Mouse (Mus musculus) CH12.LX (cell line): ENCODE results near the gene Npw. TPM values are rescaled to one million over a fixed set of nuclear protein-coding genes. Genes with fewer than 3 reads are reported as not detected.

Source experiments
- DNase-seq: peaks from one replicate; pipeline ENCODE4 v3.0.0-alpha.2; 2013; ENCODE audit errors: extremely low read depth
- H3K27ac ChIP-seq: 2 replicates; pipeline ENCODE4 v1.5.1; 2012; ENCODE audit warnings: low read depth, mild to moderate bottlenecking, control low read depth, moderate library complexity; ENCODE audit not compliant: insufficient read depth
- H3K27me3 ChIP-seq: replicated peaks from 2 replicates; pipeline ENCODE3; 2012; ENCODE audit warnings: inconsistent platforms
- H3K36me3 ChIP-seq, 2 experiments: replicated peaks in 1 of 2; 2 replicates each; pipeline versions ENCODE3 to v1.6.1; 2012; ENCODE audit warnings: inconsistent platforms in 1 of 2, low read length in 1 of 2, mild to moderate bottlenecking in 1 of 2, mixed read lengths in 1 of 2, moderate library complexity in 1 of 2; ENCODE audit not compliant: control insufficient read depth in 1 of 2, insufficient read depth in 1 of 2
- H3K4me1 ChIP-seq, 2 experiments: 2 replicates each; pipeline ENCODE4 v1.6.1; 2012; ENCODE audit warnings: inconsistent platforms in 1 of 2, moderate library complexity in 1 of 2; ENCODE audit not compliant: insufficient read depth in 2 of 2, control insufficient read depth in 1 of 2
- H3K4me2 ChIP-seq: 2 replicates; pipeline ENCODE4 v1.6.1; 2012; ENCODE audit warnings: low read depth, mild to moderate bottlenecking, control low read depth; ENCODE audit not compliant: poor library complexity, insufficient read depth, severe bottlenecking
- H3K4me3 ChIP-seq, 3 experiments: fragments of 150-350 bp in 1 of 3; sonication (generic) in 1 of 3; replicated peaks in 1 of 3; 2 replicates each; pipeline versions ENCODE3 to v1.5.1; 2011 to 2012; ENCODE audit warnings: low read depth in 2 of 3, low read length in 2 of 3, mild to moderate bottlenecking in 2 of 3, moderate library complexity in 2 of 3, control low read depth in 1 of 3, improper control_type of control experiment in 1 of 3, inconsistent platforms in 1 of 3, mixed read lengths in 1 of 3; ENCODE audit not compliant: poor library complexity in 1 of 3
- H3K79me2 ChIP-seq: replicated peaks from 2 replicates; pipeline ENCODE4 v1.6.1; 2012; ENCODE audit warnings: mild to moderate bottlenecking, moderate library complexity; ENCODE audit not compliant: control insufficient read depth, poor library complexity, insufficient read depth, severe bottlenecking; ENCODE audit errors: extremely low read depth
- H3K9ac ChIP-seq: 2 replicates; pipeline ENCODE4 v1.6.1; 2012; ENCODE audit warnings: low read depth, mild to moderate bottlenecking, control low read depth, moderate library complexity; ENCODE audit not compliant: insufficient read depth
- H3K9me3 ChIP-seq: replicated peaks from 2 replicates; pipeline ENCODE3; 2012; ENCODE audit warnings: low read length, inconsistent platforms, mixed read lengths
- CHD1 ChIP-seq: IDR thresholded peaks from 2 replicates; pipeline ENCODE4 v1.6.1; 2012; ENCODE audit warnings: low read depth, low read length, improper control_type of control experiment, inconsistent platforms
- CHD2 ChIP-seq: IDR thresholded peaks from 2 replicates; pipeline ENCODE4 v1.6.1; 2011; ENCODE audit warnings: low read length, improper control_type of control experiment
- CTCF ChIP-seq, 2 experiments: IDR thresholded peaks in 1 of 2; conservative IDR thresholded peaks in 1 of 2; 2 replicates each; pipeline ENCODE4 v1.5.1; 2011 to 2012; ENCODE audit warnings: low read depth in 2 of 2, low read length in 2 of 2, improper control_type of control experiment in 1 of 2, inconsistent platforms in 1 of 2, mild to moderate bottlenecking in 1 of 2, moderate library complexity in 1 of 2
- ELF1 ChIP-seq: IDR thresholded peaks from 2 replicates; pipeline ENCODE4 v1.6.1; 2014; ENCODE audit warnings: low read depth, mild to moderate bottlenecking, inconsistent platforms, low read length, improper control_type of control experiment
- HCFC1 ChIP-seq: IDR thresholded peaks from 2 replicates; pipeline ENCODE4 v1.6.1; 2012; ENCODE audit warnings: low read depth, mild to moderate bottlenecking, inconsistent platforms, low read length, improper control_type of control experiment
- IRF4 ChIP-seq: IDR thresholded peaks from 2 replicates; pipeline ENCODE4 v1.6.1; 2014; ENCODE audit warnings: low read depth, mild to moderate bottlenecking, inconsistent platforms, low read length, improper control_type of control experiment
- KAT2A ChIP-seq: IDR thresholded peaks from 2 replicates; pipeline ENCODE4 v1.6.1; 2012; ENCODE audit warnings: low read length, improper control_type of control experiment, inconsistent platforms; ENCODE audit not compliant: insufficient replicate concordance
- MAFK ChIP-seq: IDR thresholded peaks from 2 replicates; pipeline ENCODE4 v1.6.1; 2011; ENCODE audit warnings: low read length, improper control_type of control experiment; ENCODE audit not compliant: insufficient replicate concordance
- MAX ChIP-seq: IDR thresholded peaks from 2 replicates; pipeline ENCODE4 v1.6.1; 2011; ENCODE audit warnings: low read length, improper control_type of control experiment
- MEF2A ChIP-seq: IDR thresholded peaks from 2 replicates; pipeline ENCODE4 v1.6.1; 2014; ENCODE audit warnings: low read depth, mild to moderate bottlenecking, inconsistent platforms, low read length, improper control_type of control experiment, borderline replicate concordance
- PAX5 ChIP-seq: IDR thresholded peaks from 2 replicates; pipeline ENCODE4 v1.6.1; 2012; ENCODE audit warnings: low read length, inconsistent platforms, mixed read lengths
- POLR2A ChIP-seq: IDR thresholded peaks from 2 replicates; pipeline ENCODE4 v1.6.1; 2011; ENCODE audit warnings: low read depth, mild to moderate bottlenecking, improper control_type of control experiment, low read length
- RAD21 ChIP-seq: IDR thresholded peaks from 2 replicates; pipeline ENCODE4 v1.6.1; 2011; ENCODE audit warnings: low read depth, mild to moderate bottlenecking, low read length, improper control_type of control experiment, moderate library complexity
- RCOR1 ChIP-seq: conservative IDR thresholded peaks from 2 replicates; pipeline ENCODE4 v1.6.1; 2012; ENCODE audit warnings: low read depth, mild to moderate bottlenecking, inconsistent platforms, low read length, improper control_type of control experiment
- SIN3A ChIP-seq: IDR thresholded peaks from 2 replicates; pipeline ENCODE4 v1.6.1; 2012; ENCODE audit warnings: low read length, improper control_type of control experiment, inconsistent platforms
- SMC3 ChIP-seq: IDR thresholded peaks from 2 replicates; pipeline ENCODE4 v1.6.1; 2011; ENCODE audit warnings: low read depth, low read length, improper control_type of control experiment
- TBP ChIP-seq: conservative IDR thresholded peaks from 2 replicates; pipeline ENCODE4 v1.6.1; 2011; ENCODE audit warnings: low read depth, low read length, improper control_type of control experiment
- UBTF ChIP-seq: IDR thresholded peaks from 2 replicates; pipeline ENCODE4 v1.6.1; 2012; ENCODE audit warnings: low read depth, mild to moderate bottlenecking, inconsistent platforms, low read length, improper control_type of control experiment, moderate library complexity
- USF2 ChIP-seq: conservative IDR thresholded peaks from 2 replicates; pipeline ENCODE4 v1.6.1; 2011; ENCODE audit warnings: low read depth, low read length, improper control_type of control experiment
- ZKSCAN1 ChIP-seq: IDR thresholded peaks from 2 replicates; pipeline ENCODE4 v1.6.1; 2012; ENCODE audit warnings: low read depth, inconsistent platforms, low read length, improper control_type of control experiment, borderline replicate concordance
- ZMIZ1 ChIP-seq: IDR thresholded peaks from 2 replicates; pipeline ENCODE4 v1.6.1; 2012; ENCODE audit warnings: low read depth, mild to moderate bottlenecking, inconsistent platforms, low read length, improper control_type of control experiment
- dilution Hi-C: fragments of 300-500 bp; cut with MboI; formaldehyde crosslinking; loops from 2 replicates; pipeline ENCODE4 v1.14.3; 2020; ENCODE audit warnings: low sequenced_read_pairs; ENCODE audit not compliant: extremely low pct_unique_long_range_greater_than_20kb, extremely low pct_ligation_motif_present
- in situ Hi-C: fragments of 300-500 bp; cut with MboI; formaldehyde crosslinking; loops from 3 replicates; pipeline ENCODE4 v1.14.3; 2019; ENCODE audit warnings: low sequenced_read_pairs, low pct_ligation_motif_present, low pct_unique_long_range_greater_than_20kb, mixed read lengths
- polyA plus RNA-seq: library from polyadenylated mRNA; unstranded; fragments of >175 nt; gene quantifications from 2 replicates; pipeline ENCODE4 v1.2.1, GENCODE M21; 2012; ENCODE audit warnings: low read depth; ENCODE audit not compliant: insufficient read length
- total RNA-seq, 2 experiments: library from RNA; depleted of rRNA; stranded (reverse); fragments of 300-350 nt in 1 of 2; fragments of >200 nt in 1 of 2; gene quantifications; 2 replicates each; pipeline ENCODE4 v1.2.3; 2012 to 2014

Gene Npw
- total and polyA plus RNA-seq, 3 experiments, result not detected

DNA sequence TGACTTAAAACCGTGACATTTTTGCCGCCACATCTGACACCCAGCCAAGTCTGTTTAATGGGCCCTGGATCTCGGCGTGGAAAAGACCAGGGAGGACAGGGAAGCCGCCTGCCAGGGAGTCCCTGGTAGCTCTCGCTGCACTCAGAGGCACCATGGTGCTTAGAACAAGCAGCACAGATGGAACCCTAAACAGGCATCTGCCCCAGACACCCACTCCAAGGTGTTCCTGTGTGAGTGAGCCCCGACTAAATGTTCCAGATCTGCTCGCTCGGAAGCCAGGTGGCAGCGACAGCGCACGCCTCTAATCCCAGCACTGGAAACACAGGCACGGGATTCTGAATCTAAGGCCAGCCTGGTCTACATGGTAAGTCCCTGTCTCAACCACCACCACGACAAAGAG lies 28.2 kb downstream of the Npw start:
- H3K4me3 ChIP-seq, result no peak overlapping the region
- no peak for DNase-seq
- H3K4me2 ChIP-seq, result no peak overlapping the region
- peaks cover 36 to 71% of the 10 kb centered on the region in 2 experiments for H3K36me3 ChIP-seq
- no peak for TF ChIP-seq USF2
- TF ChIP-seq POLR2A, result no peak
- no peak for TF ChIP-seq ELF1
- no peak for TF ChIP-seq CTCF (conservative IDR thresholded peaks at IDR 0.05 in 1 of 2, IDR thresholded peaks at IDR 0.05 in 1 of 2; ENCODE audit: low read depth in 2 of 2, low read length in 2 of 2)
- TF ChIP-seq PAX5, result no peak
- TF ChIP-seq RCOR1, result no peak
- no peak for TF ChIP-seq ZKSCAN1
- no peak for TF ChIP-seq TBP
- TF ChIP-seq UBTF, result no peak
- TF ChIP-seq ZMIZ1, result no peak
- TF ChIP-seq CHD1, result no peak
- TF ChIP-seq IRF4, result no peak
- TF ChIP-seq CHD2, result no peak
- TF ChIP-seq SIN3A, result no peak
- no peak for TF ChIP-seq HCFC1
- TF ChIP-seq MAX, result no peak
- no peak for TF ChIP-seq KAT2A
- no peak for TF ChIP-seq MEF2A
- no peaks in the 10 kb centered on the region for H3K9me3 ChIP-seq
- in situ Hi-C loops, result no loop called here
- no peak overlapping the region for H3K9ac ChIP-seq
- no peaks in the 10 kb centered on the region for H3K27me3 ChIP-seq
- H3K27ac ChIP-seq, result no peak overlapping the region
- H3K79me2 ChIP-seq, result no peaks in the 10 kb centered on the region
- peaks cover 6 to 32% of the 10 kb centered on the region in 2 experiments; a peak in 3 of 4 replicates for H3K4me1 ChIP-seq
- dilution Hi-C loops, result no loop called here

GRCm38 (mm10) chr17:24628646-24629045 lies 29.6 kb downstream of the Npw start:
- no peak overlapping the region for H3K4me3 ChIP-seq
- H3K9ac ChIP-seq, result no peak overlapping the region
- no peak for TF ChIP-seq MAFK
- peak; percentile 61 for TF ChIP-seq RAD21
- TF ChIP-seq SMC3, result peak; percentile 87
- peak; percentile 89 for TF ChIP-seq CTCF (conservative IDR thresholded peaks at IDR 0.05 in 1 of 2, IDR thresholded peaks at IDR 0.05 in 1 of 2; ENCODE audit: low read depth in 2 of 2, low read length in 2 of 2)
- TF ChIP-seq, all 38 proteins: peak for 3
- peaks cover 6 to 17% of the 10 kb centered on the region in 2 experiments; a peak in 3 of 4 replicates for H3K4me1 ChIP-seq
- H3K36me3 ChIP-seq, result peaks cover 46 to 71% of the 10 kb centered on the region in 2 experiments
- dilution Hi-C loops, result no loop called here
- in situ Hi-C loops, result no loop called here
- no peaks in the 10 kb centered on the region for H3K9me3 ChIP-seq
- no peaks in the 10 kb centered on the region for H3K27me3 ChIP-seq
- DNase-seq, result peak; percentile 68
- H3K4me2 ChIP-seq, result no peak overlapping the region
- H3K79me2 ChIP-seq, result no peaks in the 10 kb centered on the region
- H3K27ac ChIP-seq, result no peak overlapping the region
